Mouse (Mus musculus) ES-Bruce4 (cell line): Measurements from ENCODE around the gene Olfr1057.

Experiments used
- CTCF ChIP-seq: IDR thresholded peaks from one replicate; pipeline ENCODE4 v1.8.1; 2011; ENCODE audit warnings: low read depth, low read length
- EP300 ChIP-seq: IDR thresholded peaks from 2 replicates; pipeline ENCODE4 v1.6.1; 2011; ENCODE audit warnings: low read depth, low read length; ENCODE audit not compliant: insufficient read depth
- POLR2A ChIP-seq: IDR thresholded peaks from one replicate; pipeline ENCODE4 v1.8.1; 2011; ENCODE audit warnings: low read length; ENCODE audit not compliant: insufficient read depth

DNA sequence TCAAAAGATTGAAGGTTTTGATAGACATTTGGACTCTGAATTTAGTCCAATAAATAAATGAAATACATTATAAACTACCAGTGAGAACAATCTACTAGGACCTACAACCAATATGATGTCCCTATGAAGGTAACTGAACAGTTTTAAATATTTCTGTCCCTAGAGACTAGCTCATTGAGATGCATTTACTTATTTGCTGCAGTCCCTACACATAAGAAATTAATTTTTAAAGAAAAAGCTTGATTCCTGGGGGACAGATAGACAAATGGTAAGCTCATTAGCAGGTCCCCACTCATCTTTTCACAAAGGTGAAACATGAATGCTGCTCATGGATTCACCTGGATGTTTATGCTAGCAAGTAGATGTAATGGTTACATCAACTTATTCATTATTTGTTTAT lies at the start of gene Olfr1057:
- TF ChIP-seq POLR2A, result no peak
- no peak for TF ChIP-seq EP300
- no peak for TF ChIP-seq CTCF
